Mouse (Mus musculus) spleen, postnatal 36 days (tissue): ENCODE results near the gene Sorcs2.

Experiments used
- DNase-seq, 2 experiments: peaks; one replicate each; pipeline ENCODE4 v3.0.0; 2022; ENCODE audit warnings: low spot score in 2 of 2, mixed read lengths in 1 of 2

Sorcs2 gene

DNA sequence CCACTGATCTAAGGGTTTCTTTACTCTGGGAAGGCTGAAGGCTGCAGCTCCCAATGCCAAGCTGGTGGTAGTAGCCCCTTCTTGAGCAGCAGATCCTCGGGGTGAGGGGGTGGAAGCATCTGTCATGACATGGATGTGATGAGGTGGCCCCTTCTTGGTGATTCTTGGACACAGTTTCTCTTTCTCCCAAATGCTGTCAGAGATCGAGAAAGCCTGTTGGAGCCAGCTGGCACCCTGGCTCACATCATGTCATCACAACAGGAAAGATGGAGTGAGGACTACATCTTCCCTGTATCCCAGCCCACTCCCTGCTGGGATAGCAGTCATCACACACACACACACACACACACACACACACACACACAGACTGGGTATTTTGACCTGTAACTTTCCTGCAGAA is 268.3 kb downstream of the Sorcs2 start:
- DNase-seq = no peak

DNA sequence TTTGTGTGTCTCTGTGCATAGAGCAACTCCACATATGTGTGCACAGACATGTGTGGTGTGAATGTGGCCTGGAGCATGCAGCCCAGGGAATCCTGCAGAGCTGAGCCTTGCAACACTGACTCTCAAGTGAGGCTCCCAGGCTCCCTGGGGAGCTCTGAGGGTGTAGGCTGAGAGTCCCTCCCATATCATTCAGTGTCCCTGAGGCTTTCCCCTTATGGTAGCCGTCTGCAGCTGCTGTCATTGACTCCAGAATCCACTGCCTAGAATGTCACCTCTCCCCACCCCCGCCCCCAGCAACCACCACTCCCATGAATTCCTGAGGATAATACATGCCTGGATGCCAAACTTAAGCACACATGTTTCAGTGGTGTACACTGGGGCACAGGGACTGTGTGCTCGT is 269.4 kb downstream of the Sorcs2 start:
- DNase-seq = no peak

DNA sequence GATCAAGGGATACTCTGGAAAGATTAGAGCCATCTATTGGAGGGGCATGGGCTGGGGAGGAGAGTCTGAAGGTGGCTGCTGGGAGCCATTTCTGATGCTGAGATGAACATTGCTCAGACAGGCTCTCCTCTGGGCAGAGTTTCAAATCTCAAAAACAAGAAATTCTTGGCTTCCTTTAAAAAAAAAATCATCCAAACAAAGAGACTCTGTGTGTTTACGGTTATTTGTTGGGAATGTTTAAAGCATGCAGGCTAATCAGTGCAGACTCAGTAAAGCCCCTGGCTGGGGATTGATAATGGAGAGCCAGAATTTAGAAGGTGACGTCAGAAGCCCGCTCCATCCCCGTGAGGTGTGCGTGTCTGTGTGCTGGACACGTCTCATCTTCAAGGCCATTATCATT is 272.9 kb downstream of the Sorcs2 start:
- no peak for DNase-seq

DNA sequence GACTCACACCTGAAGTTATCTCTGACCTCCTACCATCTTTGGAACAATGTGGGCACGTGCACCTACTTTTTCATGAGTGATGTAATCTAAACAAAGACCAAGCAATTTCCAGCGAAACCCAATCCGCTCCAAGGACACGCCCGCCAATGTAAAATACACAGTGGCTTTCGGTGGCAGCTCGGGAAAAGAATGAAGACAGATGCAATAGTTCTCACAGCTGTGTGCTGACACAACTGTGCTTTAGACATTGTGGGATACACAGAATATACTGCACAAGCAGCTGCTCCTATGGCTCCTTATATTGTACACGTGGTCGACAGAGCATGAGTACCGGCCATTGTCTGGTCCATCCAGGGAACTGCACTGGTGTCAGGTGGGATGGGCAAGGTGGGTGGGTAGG is 275.0 kb downstream of the Sorcs2 start:
- no peak for DNase-seq

DNA sequence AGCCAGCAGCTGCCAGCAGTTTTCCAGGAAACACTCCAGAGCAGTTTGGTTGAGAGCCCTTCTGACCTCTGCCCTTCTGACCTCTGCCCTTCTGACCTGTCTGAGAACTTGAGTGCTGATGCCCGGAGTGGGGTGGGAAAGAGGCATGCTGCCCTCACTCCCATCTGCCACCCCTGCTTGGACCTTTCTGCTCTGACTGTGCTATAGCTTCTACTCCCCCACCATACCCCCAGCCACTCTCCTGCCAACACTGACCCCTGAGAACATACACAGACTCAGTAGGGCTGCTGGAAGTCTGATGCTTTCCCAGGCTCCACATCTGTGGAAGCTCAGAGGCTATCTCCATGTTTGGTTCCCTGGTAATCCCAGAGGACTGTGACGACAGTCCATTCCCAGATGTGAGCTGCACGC is 277.0 kb downstream of the Sorcs2 start:
- no peak for DNase-seq

DNA sequence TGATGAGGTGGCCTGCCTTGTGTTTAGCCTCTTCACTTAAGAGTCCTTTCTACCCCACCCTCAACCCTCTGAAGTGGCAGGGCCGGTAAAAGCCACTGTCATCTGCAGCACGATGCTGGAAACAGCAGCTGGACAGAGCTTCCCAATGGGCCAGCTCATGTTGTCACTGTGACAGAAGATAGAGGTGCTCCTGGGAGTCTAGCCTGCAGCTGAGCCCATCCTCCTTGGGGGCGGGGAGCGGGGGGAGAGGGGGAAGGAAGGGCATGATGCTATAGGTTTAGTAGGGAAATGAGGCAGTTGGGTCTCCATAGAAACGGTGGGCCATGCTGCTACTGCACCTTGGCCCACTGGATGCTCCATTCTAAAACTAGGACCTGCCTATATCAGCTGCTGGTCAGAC is 279.9 kb downstream of the Sorcs2 start:
- no peak for DNase-seq

DNA sequence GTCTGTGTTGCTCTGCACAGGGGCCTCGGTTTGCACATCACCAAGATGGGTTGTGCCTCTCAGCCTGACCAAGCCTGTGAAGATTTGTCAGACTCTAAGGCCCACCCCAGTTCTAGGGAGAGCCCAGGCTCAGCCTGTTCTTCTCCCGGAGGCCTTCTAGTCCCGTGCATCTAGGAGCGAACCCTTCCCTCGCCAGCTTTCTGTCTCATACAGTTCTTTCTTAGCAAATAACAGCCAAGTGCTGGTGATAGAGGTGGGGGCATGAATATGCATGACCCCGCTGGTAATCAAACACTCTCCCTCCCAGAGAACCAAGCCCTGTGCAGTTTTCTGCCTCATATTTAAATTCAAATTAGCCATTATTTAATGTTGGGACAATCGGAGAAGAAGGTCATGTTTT is 282.4 kb downstream of the Sorcs2 start:
- no peak for DNase-seq

DNA sequence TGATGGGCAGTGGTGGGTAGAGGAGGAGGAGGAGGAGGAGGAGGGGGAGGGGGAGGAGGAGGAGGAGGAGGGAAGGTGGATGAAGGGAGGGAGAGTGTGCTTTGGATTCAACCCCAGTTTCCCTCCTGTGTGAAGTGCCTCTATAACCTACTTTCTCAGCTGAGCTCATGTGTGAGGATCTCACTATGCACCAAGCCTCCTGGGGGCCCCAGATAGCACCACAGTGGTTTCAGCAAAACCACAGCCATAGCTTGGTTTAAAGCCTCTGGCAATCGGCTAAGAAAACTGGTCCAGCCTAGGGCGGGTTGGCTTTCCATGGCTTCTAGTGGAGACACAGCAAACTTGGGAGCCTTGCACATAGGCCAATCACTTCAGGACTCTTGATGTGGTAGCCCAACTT is 284.2 kb downstream of the Sorcs2 start:
- DNase-seq = no peak

DNA sequence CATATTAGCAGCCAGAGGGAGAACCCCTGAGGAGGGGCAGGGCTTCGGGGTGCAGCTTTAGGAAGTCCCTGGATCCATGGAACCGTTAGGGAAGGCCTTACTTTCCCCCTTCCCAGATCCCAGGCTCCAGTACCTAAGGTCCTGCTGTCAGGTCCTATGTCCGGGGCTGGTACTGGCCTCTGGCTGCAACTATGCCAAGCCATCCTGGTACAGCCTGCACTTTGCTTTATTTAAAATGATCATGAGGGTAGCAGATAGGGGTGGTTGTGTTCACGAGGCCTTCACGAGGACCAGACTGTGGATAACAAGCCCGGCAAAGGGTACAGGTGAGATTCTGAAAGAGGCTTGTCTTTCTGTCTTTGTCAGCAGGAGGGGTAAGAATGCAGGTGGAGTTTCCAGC is 285.2 kb downstream of the Sorcs2 start:
- DNase-seq = no peak

DNA sequence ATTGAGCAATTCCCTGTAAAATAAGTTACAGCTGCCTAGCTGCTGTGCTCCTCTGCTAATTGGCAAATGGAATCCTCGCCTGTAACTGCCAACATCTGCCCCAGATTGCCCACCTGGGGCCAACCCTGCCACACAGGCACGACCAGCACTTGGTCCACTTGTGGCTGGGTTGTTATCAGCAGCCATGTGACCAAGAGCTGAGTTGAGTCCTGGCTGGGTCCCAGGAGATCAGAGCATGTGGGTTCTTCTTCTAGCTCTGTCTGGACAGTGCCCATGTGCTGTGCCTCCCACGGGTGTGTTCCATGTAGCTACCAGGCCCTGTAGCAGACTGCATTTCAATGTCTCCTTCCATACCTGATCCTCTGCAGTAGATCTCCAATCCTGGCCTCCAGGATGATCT is 286.4 kb downstream of the Sorcs2 start:
- no peak for DNase-seq

DNA sequence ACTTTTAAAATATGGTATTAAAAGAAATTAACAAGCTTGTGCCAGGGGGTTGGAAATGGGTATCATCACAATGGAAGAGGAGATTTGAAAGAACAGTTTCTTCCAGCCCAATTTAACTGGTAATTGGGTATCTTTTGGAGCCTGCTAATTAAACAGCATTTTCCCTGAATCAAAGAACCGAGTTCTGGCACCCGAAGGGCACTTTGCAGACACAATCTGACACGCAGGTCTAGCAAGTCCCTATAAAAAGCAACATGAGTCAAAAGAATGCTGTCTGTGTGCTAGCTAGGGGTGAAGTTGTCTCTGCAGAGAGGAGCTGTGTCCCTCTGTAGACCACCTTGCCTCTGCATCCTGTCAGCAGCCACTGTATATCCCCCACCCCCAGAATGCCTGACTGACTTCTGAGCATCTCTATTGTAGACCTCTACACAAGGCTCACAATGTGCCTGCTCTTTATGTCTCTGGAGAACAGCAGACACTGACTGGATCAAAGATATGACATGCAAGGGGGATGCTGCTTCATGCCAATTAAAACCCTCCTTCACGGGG is 289.5 kb downstream of the Sorcs2 start:
- DNase-seq = no peak

DNA sequence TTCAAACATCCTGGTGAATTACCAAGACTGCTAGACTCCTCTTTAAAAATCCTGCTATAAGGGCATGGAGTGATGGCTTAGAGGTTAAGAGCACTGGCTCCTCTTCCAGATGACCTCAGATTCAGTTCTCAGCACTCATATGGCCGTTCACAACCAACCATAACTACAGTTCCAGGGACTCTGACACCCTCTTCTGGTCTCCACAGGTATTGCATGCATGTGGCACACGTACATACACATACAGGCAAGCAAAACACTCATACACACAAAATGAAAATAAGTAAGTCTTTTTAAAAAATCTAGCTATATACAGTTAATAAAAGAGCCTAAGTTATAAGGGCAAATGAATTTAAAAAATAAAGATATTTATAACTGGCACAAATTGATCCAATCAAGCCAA is 294.5 kb downstream of the Sorcs2 start:
- DNase-seq = no peak

DNA sequence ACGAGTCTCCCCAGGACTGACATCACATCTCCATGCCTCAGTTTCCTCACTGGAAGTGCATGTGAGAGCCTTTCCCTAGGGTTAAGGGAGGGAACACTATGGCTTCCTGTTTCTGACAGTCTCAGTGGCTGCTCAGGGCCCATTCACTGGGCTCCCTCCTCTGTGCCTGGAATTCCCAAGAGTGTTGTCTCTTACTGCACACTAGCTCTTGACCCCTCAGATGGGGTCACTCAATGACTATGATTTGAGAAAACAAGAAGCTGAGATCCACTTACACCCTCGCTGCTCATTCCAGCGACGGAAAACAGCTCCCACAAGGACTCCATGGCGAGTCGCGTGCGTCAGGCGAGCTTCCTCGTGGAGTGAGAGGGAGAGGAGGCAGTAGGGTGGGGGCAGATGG is 296.8 kb downstream of the Sorcs2 start:
- peak in 1 of 2 experiments; percentile 15 for DNase-seq

DNA sequence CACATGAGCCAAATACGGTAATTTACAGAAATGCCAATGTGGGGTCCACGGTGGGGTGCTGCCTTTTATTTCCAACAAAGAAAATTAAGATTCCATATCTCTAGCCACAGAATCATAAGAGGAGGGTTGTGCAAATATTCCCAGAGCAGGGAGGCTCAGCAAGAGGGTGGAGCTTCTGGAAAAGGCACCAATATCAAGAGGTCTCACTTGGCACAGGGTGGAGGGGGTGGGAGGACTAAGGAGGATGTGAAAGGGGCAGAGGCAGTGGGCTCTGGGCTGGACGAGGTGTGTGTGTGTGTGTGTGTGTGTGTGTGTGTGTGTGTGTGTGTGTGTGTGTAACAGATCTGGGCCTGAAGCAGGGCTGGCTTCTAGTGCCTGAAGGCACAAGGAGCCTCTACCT is 297.5 kb downstream of the Sorcs2 start:
- no peak for DNase-seq

DNA sequence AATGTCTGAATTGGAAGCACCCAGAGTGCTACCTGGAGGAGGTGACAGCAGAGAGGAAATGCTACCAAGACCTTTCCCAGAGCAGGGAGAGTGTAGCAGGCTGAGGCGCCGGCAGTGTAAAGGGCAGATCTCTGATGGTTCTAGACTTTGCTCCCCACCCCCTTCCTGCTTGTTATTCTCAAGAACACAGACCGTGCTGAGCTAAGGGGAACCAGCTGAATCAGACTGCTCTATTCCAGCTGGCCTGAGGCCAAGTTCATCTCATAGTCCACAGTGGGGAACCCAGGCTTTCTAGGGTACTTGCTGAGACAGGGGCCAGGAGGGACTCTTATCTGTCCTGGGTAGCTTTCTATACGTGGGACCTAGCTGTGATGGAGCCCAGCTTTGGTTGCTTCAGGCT is 298.3 kb downstream of the Sorcs2 start:
- peak; percentile 5 to 20 for DNase-seq

DNA sequence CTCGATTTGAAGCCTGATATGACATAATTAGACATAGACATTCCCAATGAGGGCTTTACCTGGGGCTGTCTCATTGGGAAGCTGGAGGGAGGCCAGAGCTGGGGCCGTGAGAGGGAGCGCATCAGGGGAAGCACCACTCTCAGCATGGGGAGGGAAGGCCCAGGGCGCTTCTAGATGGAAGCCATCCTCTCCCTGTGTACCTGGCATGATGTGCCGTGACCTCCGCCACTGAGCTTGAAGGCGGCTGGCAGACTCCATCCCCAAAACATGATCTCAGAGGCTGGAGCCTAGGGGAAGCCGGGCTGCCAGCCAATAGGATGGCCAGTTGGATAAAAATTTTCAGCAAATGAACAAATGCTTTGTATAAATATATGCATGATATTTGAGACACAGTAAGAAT is 301.9 kb downstream of the Sorcs2 start:
- no peak for DNase-seq

DNA sequence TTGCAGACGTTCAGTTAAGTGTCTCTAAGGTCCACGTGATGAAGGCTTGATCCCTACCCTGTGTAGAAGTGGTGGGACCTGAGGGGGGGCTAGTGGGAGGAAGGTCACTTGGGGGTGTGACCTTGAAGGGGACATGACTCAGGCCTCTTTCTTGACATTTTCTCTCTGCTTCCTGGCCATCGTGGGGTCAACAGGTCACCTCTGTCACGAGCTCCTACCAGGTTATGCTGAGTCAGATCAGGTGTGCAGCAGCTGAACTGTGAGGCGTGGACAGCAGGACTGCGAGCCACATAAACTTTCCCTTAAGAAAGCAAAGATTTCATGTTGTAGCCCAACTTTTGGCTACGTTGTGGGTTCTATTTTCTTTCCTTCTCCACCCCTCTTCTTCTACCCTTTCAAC is 307.9 kb downstream of the Sorcs2 start:
- DNase-seq = no peak

DNA sequence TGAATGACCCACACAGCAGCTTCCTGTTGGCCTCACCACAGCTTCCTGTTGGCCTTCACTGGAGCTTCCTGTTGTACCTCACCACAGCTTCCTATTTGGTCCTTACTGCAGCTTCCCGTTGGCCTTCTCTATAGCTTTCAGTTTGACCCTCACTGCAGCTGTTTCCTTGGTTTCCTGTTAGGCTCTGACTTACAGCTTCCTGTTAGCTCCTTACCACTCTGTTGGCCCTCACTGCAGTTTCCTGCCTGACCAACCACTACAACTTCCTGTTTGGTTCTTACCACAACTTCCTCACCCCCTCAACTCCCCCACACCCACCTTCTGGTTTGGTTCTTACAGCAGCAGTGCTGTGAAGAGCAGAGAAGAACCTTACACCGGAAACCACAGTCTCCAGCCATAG is 308.7 kb downstream of the Sorcs2 start:
- peak; percentile 76 to 80 for DNase-seq

DNA sequence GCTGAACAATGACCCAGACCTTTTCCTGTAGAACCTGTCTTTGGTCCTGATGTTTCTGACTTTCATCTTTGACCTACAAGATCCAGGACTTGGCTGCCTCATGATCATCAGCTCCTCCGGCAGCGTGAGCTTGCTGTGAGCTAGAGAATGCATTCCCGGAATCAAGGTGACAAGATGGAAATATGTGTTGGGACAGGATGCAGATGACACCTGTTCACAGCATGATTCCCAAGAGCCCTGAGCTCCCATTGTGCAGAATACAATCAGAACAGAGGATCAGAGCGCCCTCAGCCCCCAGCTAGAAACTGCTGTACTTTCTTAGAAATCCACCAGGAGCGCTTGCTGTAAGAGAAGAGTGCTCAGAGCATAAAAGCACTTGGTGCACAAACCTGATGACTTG is 311.0 kb downstream of the Sorcs2 start:
- DNase-seq = no peak

DNA sequence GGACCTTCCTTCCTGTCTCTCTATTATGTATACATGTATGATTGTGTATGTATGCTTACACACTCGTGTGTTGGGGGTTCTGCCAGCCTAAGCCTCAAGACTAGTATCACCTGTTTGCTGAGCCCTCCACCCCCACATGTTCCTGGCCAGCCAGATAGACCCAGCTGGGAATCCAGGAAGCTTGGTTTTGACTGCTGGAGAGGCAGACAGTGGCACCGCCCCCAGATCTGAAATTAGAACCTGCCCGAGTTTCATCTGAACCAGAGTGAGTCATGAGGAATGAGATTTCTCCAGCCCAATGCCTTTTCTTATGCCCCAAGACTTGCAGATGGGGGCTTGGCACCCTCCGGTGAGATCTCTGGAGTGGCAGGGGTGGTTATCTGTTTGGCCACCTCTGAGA is 312.3 kb downstream of the Sorcs2 start:
- no peak for DNase-seq

DNA sequence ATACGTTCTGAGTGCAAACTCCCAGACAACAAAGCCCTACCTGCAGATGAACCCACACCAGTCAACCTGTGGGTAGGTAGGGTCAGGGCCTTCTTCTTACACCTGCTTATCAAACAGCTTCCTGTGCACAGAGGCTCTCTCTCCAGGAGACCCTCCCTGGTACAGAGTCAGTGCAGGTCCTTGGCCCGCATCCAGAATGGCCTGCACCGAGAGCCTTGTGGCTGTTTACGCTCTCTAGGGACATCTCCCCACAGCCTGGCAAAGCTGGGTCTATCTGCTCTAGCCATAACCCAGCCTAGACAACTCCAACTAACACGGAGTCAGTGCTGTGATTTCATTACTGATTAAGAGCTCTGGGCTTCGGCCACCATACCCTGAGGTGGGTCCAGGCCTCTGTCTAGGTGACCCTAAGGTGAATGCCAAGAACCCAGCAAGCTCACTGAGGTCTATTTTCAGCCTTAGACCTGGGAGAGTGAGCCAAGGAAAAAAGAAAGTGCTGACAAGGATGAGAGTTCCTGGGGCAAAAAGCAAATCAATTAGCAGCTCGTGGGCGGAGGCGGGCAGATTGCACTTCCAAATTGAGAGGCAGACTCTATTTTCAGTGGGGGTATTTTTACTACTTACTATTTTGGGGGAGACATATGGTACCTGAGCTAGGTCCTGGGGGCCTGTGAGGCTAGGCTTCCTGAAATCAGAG is 313.9 kb downstream of the Sorcs2 start:
- no peak for DNase-seq

DNA sequence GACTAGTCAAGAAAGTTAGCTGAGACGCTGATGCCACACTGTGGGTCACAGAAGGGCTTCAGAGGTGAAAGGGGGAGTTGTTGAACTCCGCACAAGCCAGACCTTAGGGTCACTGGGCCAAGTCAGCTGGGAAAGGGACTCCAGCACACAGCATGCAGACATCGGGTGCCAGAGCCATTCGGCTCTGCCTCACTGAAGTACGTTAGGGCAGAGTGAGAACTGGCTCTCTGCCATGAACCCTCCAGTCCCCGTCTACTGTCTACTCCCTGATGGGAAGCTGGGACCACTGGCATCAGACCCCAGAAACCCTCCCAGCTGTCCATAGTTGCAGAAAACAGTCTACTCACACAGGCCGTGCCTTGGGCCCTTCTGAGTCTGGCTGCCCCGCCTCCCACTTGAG is 316.9 kb downstream of the Sorcs2 start:
- no peak for DNase-seq

DNA sequence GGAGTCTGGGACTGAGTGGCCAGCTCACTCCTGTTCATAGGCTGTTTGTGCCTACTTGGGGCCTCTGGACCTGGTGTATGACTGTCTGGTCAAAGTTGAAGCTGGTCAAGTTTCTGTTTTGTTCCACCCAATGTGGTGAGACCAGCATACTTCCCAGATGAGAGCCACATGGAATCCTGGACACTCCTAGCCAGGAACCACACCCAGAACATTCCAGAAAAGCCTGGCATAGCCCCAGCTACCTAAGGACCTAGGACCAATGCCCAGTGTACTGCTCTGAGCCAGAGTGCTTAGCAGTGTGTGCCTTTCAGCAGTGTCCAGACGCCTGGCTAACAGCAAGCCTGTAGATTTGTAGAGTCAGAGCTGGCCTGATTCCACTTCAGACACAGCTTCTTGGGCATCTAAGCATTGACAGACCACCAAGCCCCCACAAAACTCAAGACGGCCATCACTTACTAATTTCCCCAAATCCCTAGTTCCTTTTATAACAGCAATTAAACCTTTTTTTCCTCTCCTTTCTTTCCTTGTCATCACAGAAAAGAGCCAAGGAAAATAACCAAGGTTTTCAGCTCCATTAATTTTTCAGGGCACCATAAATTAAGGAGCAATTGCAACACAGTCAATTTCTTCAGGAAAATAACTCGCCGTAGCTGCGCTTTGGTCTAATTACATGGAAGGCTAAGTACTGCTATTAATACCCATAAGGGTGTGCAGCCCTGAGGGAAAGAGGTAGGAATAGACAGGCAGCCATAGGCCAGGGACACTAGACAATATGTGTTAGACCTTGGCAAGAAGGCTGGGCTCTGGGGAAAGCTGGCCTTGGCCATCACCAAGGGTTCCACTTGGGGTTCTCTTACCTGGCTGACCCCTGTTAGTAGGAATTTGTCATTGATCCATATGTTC is 322.5 kb downstream of the Sorcs2 start:
- DNase-seq = no peak
